Mouse (Mus musculus) liver, postnatal 0 days (tissue): ENCODE results near the gene Vcl. TPM values are rescaled to one million over a fixed set of nuclear protein-coding genes. Genes with fewer than 3 reads are reported as not detected.

Source experiments
- ATAC-seq: fragments of 200-750 bp; cut with Nextera tagmentation; 2 replicates; pipeline ENCODE4 v1.8.0; 2017; ENCODE audit warnings: mild to moderate bottlenecking, moderate library complexity
- DNase-seq: peaks from one replicate; pipeline ENCODE4 v3.0.0-alpha.2; 2016
- H3K27ac ChIP-seq: fragments of 300-500 bp; sonication (generic); 2 replicates; pipeline ENCODE4 v1.5.1; 2014; ENCODE audit warnings: antibody characterized with exemption, moderate library complexity, mild to moderate bottlenecking, low read depth
- H3K27me3 ChIP-seq: fragments of 300-500 bp; sonication (generic); 2 replicates; pipeline ENCODE4 v1.6.1; 2014; ENCODE audit warnings: low read length, control low read depth, mixed read lengths; ENCODE audit not compliant: insufficient read depth
- H3K36me3 ChIP-seq: fragments of 300-500 bp; sonication (generic); replicated peaks from 2 replicates; pipeline ENCODE4 v1.6.1; 2014; ENCODE audit warnings: mild to moderate bottlenecking, control low read depth, low read length, moderate library complexity, mixed read lengths; ENCODE audit not compliant: insufficient read depth
- H3K4me1 ChIP-seq: fragments of 300-500 bp; sonication (generic); 2 replicates; pipeline ENCODE4 v1.6.1; 2014; ENCODE audit warnings: antibody characterized with exemption, mild to moderate bottlenecking, control low read depth; ENCODE audit not compliant: insufficient read depth
- H3K4me2 ChIP-seq: fragments of 300-500 bp; sonication (generic); 2 replicates; pipeline ENCODE4 v1.6.1; 2014; ENCODE audit warnings: low read depth, mild to moderate bottlenecking, low read length, moderate library complexity, mixed read lengths
- H3K4me3 ChIP-seq: fragments of 300-500 bp; sonication (generic); 2 replicates; pipeline ENCODE4 v1.5.1; 2014; ENCODE audit warnings: low read depth, low read length
- H3K9ac ChIP-seq: fragments of 300-500 bp; sonication (generic); replicated peaks from 2 replicates; pipeline ENCODE4 v1.6.1; 2014; ENCODE audit warnings: mild to moderate bottlenecking, moderate library complexity
- H3K9me3 ChIP-seq: fragments of 300-500 bp; sonication (generic); 2 replicates; pipeline ENCODE4 v1.6.1; 2016; ENCODE audit warnings: mild to moderate bottlenecking, control low read depth, low read length, mixed read lengths
- CTCF ChIP-seq: sonication (generic); IDR thresholded peaks from 2 replicates; pipeline ENCODE4 v1.5.1; 2016; ENCODE audit warnings: antibody characterized with exemption, low read depth
- EP300 ChIP-seq: IDR thresholded peaks from 2 replicates; pipeline ENCODE4 v1.6.1; 2016; ENCODE audit warnings: antibody characterized with exemption, low read depth, mild to moderate bottlenecking
- WGBS: fragments of 180-500 bp; shearing (Covaris S2); extraction: QIAGEN DNeasy Blood & Tissue Kit; methylation state at CpG from one replicate; pipeline ENCODE4 v1.1.7; 2014; ENCODE audit not compliant: insufficient replicate concordance; 5-methylcytosine and 5-hydroxymethylcytosine counted together
- polyA plus RNA-seq: library from polyadenylated mRNA; unstranded; fragments of >200 nt; fragmentation: Nextera tagmentation; extraction: Ambion mirVana; gene quantifications from 2 replicates; pipeline ENCODE4 v1.2.1, GENCODE M21; 2015

Vcl gene
- polyA plus RNA-seq: 9.3 and 11.6 TPM in 2 replicates

DNA sequence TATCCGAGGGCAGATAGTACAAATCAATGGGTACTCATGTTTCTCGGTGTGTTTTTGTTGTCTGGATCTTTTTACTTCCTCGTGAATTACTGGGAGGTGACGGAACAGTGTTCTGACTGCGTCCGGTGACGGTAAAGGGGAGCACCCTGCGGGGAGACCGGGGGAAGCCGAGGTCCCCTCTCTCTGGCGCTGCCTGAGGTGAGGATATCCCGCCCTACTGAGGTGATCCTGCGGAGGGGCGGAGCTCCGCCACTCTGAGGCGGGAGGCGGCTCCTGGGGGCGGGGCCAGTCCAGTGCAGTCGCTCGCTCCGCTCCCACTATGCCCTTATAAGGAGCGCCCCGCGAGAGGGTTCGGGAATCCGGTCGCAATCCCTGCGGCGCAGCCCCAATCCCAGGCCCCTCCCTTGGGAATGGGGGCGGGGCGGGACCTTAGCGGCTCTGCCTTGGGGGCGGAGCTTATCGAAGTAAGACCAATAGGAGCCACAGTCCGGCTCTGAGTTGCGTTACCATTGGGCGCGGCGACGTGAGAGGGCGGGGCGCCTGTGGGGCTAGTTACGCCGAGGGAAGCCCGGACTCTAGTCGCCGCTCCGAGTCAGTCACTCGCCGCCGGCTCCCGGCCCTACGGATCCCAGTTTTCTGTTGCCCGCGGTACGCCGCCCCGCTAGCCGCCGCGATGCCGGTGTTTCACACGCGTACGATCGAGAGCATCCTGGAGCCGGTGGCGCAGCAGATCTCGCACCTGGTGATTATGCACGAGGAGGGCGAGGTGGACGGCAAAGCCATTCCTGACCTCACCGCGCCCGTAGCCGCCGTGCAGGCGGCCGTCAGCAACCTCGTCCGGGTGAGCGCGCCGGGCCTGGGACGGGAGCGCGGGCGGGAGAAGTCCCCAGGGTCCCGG is at the start of gene Vcl:
Gene Vcl (plus strand): TSS at position 551 of the 898 bp plus-strand sequence.
- Histone ChIP-seq H3K9me3 (no peaks in the 10 kb centered on the region), H3K9ac (peak within 1 kb of the TSS; percentile 86), H3K36me3 (no peaks in the 10 kb centered on the region), H3K4me1 (peaks cover 35% of the 10 kb centered on the region), H3K4me2 (peak within 1 kb of the TSS; percentile 86), H3K27me3 (no peaks in the 10 kb centered on the region), H3K27ac (peak within 1 kb of the TSS; percentile 87), H3K4me3 (peak within 1 kb of the TSS; percentile 83)
- WGBS: under 1% methylated on average over 87 of the region's 89 CpGs
- ATAC-seq: peak; percentile 94
- peak; percentile 98 for DNase-seq
- 0 out of 2 replicates have a peak, but pooled peaks have one; percentile 13 for TF ChIP-seq EP300
- TF ChIP-seq CTCF: no peak

DNA sequence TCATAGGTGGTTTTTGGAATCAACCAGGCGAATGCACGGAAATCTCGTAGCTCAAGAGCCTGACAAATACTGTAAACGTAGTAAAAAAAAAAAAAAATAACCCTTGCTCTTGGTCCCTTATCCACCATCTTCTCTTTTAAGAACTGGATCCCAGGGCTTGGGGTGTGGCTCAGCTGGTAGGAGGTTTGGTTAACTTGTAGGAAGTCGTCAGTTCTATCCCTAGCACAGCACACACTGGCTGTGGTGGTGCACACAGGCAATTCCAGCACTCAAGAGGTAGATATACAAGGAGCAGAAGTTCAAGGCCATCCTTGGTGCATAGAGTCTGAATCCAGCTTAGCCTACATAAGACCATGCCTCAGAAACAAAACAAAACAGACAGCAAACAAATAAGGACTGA is 44.5 kb upstream of the Vcl start:
- peak overlapping the region; percentile 80 for H3K27ac ChIP-seq
- no peaks in the 10 kb centered on the region for H3K27me3 ChIP-seq
- peak overlapping the region; percentile 31; the same call in 1 of the 2 replicates for H3K9ac ChIP-seq
- peak overlapping the region; percentile 65 for H3K4me2 ChIP-seq
- peak overlapping the region; percentile 13; the same call in 1 of the 2 replicates for H3K4me3 ChIP-seq
- TF ChIP-seq EP300 (no peak), CTCF (no peak)
- H3K4me1 ChIP-seq: peaks cover 18% of the 10 kb centered on the region
- no peak for DNase-seq
- peak; percentile 70 for ATAC-seq
- no peaks in the 10 kb centered on the region for H3K36me3 ChIP-seq
- 42% methylated on average over 5 of the region's 5 CpGs for WGBS
- H3K9me3 ChIP-seq: no peaks in the 10 kb centered on the region

DNA sequence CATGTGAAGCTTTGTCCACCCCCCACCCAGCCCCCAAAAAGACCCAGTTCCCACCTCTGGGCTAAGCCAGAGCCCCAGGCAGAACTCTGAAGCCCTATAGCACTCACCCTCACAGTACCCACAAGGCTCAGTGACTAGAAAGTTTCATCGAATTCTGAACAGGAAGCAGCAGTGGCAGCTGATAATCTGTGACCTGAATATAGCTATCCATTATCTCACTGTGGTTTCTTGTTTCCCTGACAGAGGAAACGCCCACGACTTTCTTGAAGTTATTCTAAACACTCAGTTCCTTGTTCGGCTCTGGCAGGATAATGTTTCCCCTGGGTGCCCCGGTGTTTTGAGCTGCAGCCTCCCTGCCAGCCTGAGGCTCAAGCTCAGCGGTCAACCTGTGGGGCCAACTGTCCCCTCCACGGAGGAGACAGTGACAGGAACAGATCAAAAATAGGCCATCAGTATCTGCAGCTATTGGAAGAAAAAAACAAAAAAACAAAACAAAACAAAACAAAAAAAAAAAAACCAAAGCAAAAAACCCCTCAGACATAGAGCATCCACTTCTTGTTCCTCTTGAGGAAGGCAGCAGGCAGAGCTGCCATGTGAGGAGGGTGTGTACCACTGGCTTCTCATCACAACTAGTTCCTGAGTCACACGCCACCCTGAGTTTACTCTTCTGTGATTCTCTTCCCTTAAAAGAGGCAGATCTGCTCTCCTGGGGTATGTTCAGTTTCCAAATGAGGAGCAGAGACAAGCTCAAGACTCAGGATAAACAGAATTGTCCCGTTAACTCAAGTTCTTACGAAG is 43.9 kb upstream of the Vcl start:
- Histone ChIP-seq H3K4me2 (peak overlapping the region; percentile 65), H3K4me3 (peak overlapping the region; percentile 13; the same call in 1 of the 2 replicates), H3K36me3 (no peaks in the 10 kb centered on the region), H3K4me1 (peaks cover 18% of the 10 kb centered on the region), H3K27me3 (no peaks in the 10 kb centered on the region), H3K9ac (peak overlapping the region; percentile 31; the same call in 1 of the 2 replicates), H3K27ac (peak overlapping the region; percentile 80), H3K9me3 (no peaks in the 10 kb centered on the region)
- DNase-seq: peak; percentile 36
- peak; percentile 93 for ATAC-seq
- TF ChIP-seq EP300 (peak; percentile 81), CTCF (no peak)
- WGBS: 27% methylated on average over 10 of the region's 10 CpGs

DNA sequence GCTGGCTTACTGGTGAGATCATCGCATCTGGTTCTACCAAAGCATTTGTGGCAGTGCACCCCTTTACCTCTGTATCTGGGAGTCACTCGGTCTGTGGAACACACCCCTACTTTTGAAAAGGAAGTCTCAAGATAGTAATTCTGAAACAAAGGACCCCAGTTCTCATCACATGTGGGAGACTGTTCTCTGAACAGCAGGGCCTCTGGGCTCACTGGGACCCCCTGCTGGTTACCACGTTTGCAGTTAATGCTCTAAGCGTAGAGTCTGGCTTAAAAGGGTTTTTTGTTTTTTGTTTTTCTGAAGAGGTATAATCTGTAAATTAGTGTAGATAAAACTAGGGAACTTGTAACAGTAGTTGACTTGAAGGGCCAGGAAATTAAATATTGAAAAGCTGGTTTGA is 42.9 kb upstream of the Vcl start:
- no peaks in the 10 kb centered on the region for H3K36me3 ChIP-seq
- H3K9ac ChIP-seq: no peak overlapping the region
- no peaks in the 10 kb centered on the region for H3K9me3 ChIP-seq
- TF ChIP-seq EP300 (no peak), CTCF (peak; percentile 57)
- DNase-seq (no peak), ATAC-seq (no peak)
- H3K4me2 ChIP-seq: no peak overlapping the region
- H3K27ac ChIP-seq: peak overlapping the region; percentile 80; the same call in 1 of the 2 replicates
- H3K27me3 ChIP-seq: no peaks in the 10 kb centered on the region
- 35% methylated on average over 4 of the region's 4 CpGs for WGBS
- no peak overlapping the region for H3K4me3 ChIP-seq
- H3K4me1 ChIP-seq: peaks cover 18% of the 10 kb centered on the region

DNA sequence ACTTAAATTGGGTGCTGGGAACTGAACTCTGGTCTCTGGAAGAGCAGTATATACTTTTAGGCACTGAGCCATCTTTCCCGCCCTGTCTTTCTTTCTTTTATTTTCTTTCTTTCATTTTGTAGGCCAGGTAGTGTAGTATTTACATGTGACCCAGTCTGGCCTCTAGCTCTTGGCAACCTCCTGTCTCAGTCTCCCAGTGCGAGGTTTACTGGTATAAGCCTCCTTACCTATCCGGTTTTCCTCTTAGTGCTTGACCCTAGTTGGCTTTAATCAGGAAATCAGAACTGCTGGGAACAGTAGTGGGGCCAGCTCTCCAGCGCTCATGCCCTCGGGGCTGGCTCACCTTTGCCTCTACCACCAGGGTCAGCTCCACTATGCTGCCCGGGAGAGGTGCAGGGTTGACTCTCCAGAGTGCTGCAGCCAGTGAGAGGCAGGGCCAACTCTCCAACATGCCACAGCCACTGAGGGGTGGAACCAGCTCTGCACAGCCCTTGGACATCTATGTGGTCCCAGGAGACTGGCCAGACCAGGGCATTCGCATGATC is 41.6 kb upstream of the Vcl start:
- H3K4me3 ChIP-seq: no peak overlapping the region
- ATAC-seq (no peak), DNase-seq (no peak)
- 80% methylated on average over 7 of the region's 7 CpGs for WGBS
- no peaks in the 10 kb centered on the region for H3K9me3 ChIP-seq
- H3K36me3 ChIP-seq: no peaks in the 10 kb centered on the region
- H3K27ac ChIP-seq: no peak overlapping the region
- H3K4me2 ChIP-seq: no peak overlapping the region
- no peaks in the 10 kb centered on the region for H3K27me3 ChIP-seq
- H3K9ac ChIP-seq: no peak overlapping the region
- H3K4me1 ChIP-seq: peaks cover 24% of the 10 kb centered on the region
- no peak for TF ChIP-seq CTCF
- TF ChIP-seq EP300: no peak
